Mouse (Mus musculus): ENCODE data around the gene AB124611. TPM values are rescaled to one million over a fixed set of nuclear protein-coding genes. Genes with fewer than 3 reads are reported as not detected.
A peak's percentile ranks its signal among the peaks of the same experiment; 100 is the strongest.
"Not testable (repeated sequence)": the region's sequence is repeated elsewhere in the genome, so short reads cannot be mapped to it uniquely, and the experiment has no call there.

Gene AB124611
- 1 to 10 TPM in 1 of 4 experiments, under 1 TPM in 3; 0.37 to 2.2 (median 0.63) TPM for total RNA-seq (2022)

GRCm38 (mm10) chr9:21525937-21526633 lies at the start of gene AB124611:
TSS of gene AB124611 (plus strand) at chr9:21526176.
- DNase-seq (ENCODE audit: low spot score) = peak; percentile 44

DNA sequence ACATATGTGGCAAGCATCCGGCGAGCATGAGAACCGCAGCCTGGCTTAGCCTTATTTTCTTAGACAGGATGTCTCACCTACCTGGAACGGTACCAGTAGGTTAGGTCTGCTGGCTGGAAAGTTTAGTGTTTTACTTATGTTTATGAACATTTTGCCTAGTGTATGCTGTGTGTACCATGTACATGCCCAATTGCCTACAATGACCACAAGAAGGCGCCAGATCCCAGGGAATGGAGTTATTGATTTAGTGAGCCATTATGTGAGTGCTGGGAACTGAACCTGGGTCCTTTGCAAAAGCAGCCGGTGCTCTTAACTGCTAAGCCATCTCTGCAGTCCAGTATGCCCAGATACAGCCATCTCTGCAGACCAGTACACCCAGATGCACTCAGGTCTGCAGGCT lies 48.3 kb upstream of the AB124611 start:
- no peak for DNase-seq (ENCODE audit: low spot score)

- DNase-seq (ENCODE audit: low spot score) = no peak
Measured at GRCm38 (mm10) chr9:21484065-21484464, 41.9 kb upstream of the AB124611 start.

GRCm38 (mm10) chr9:21488246-21488645 lies 37.7 kb upstream of the AB124611 start:
- not testable (repeated sequence) for DNase-seq (ENCODE audit: low spot score)

DNA sequence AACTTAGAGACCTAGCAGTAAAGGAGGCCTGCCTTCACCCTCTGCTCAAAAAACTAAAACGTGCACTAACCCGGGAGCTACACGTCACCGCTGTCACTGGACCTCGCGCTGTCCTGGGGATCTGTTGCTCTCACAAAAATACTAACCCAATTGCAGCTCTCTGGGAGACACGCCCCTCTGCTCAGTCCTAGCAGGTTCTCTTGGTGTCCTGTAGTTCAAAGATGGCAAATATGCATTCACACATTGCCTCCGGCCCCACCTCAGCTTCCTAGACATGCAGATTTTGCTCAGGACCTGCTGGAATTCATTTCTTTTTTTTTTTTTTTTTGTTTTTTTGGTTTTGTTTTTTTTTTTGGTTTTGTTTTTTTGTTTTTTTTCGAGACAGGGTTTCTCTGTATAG lies 35.3 kb upstream of the AB124611 start:
- no peak for DNase-seq (ENCODE audit: low spot score)

DNA sequence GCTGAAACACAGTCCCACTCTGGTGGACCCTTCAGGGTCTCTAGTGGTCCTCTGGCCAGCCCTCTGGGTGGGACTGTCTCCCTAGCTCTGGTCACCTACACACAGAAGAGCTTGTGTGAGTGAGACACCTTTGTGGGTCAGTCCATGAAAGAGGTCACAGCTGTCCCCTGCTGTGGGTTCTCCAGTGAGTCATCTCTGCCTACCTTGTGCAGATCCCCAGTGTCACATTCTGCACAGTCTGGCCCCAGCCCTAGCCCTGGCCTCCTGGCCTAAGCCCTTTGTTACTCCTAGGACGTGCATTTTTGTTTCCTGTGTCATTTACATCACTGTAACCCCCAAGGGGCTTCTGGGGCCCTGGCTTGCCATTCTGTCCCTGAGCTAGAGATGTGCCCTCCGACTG lies 32.1 kb upstream of the AB124611 start:
- no peak for DNase-seq (ENCODE audit: low spot score)

DNA sequence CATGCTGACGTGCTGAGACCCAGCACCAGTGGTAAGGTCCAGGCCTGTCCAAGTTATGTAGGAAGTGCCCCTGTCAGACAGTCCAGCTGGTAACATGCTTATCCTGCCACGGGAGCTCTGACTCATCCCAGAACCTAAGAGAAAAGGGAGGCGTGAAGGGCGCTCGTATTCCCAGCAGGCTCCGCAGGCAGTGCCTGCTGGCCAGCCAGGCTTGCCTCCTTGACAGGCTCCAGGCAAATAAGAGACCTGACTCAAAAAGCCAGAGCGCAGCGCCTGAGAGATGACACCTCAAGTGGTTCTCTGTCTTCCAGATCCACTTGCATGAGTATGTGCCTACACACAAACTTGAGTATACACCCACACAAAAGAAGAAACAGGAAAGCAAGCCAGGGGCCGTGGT lies 31.2 kb upstream of the AB124611 start:
- no peak for DNase-seq (ENCODE audit: low spot score)

DNA sequence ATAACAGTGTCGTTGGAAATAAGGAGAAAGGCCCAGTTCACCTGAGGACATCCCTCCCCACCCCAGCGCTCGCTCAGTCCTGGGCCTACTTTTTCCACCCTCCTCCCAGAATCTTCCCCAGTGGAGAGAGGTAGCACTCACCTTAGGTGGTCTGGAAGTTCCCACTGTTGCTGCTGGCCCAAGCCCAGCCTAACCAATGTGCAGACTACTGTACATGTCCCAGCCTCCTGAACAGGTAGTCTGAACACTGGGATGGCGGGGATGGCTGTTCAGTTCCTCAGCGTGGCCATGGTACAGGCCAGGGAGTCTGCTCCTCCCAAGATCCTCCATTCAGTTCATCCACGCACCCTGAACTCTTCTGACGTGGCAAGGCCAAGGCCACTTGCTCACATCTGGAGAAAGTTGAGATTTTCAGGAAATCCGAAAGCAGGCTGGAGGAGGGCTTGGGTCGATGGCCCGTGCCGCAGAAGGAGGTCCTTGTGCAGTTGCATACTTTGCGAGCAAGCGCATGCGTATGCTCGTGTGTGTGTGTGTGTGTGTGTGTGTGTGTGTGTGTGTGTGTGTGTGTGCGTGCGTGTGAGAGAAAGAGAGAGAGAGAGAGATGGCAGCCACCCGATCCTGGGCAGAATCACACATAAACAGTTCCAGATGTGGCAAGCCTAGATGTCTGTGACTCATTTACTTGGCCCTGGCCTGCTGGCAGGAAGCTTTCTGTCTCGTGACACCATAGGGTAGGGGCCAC lies 29.5 kb upstream of the AB124611 start:
- no peak for DNase-seq (ENCODE audit: low spot score)

DNA sequence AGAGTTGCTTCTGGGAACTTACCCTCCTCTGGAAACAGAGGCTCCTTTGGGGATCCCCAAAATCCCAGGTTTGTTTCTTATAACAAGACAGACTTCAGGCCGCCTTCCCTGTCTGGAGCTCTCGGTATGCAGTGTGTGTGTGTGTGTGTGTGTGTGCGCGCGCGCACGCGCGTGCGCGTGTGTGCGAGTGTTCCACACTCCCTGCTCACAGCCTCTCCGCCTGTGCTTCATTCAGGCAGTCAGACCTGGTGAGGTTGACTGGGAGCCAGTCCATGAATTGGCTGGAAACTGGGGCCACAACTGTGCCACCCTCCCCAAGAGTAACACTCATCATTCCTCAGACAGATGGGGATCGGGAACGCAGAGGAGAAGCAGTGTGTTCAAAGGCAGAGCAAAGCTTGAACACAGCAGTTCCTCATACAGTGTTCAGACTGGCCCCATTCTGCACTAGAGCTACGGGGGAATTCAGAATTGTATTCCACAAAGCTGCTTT lies 28.9 kb upstream of the AB124611 start:
- DNase-seq (ENCODE audit: low spot score) = no peak

GRCm38 (mm10) chr9:21497664-21498063 lies 28.3 kb upstream of the AB124611 start:
- DNase-seq (ENCODE audit: low spot score) = no peak

DNA sequence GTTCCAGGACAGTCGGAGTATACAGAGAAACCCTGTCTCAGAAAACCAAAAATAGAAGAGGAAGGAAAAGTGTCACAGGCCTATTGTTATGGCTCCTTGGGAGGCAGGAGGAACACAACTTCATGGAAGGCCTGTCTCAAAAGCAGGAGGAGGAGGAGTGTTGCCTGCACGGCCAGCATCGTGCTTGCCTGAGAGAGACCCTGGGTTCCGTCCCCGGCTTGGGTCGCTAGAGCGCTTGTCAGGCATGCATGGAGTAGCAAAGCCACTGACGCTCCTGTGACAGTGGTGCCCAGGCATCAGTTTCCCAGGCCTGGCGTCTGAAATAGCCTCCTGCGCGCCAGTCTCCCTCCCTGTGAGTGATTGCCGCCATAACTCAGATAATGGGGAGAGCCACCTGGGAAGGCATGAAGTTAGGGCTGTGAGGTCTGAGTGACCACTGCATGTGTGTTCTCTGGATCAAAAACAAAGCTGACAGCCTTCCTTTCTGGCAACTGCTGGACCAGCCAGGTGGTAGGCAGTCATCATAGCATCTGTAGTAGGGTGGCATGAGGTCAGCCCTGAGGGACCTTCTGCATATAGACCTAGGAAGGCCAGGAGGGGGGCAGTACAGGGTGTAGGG lies 27.6 kb upstream of the AB124611 start:
- no peak for DNase-seq (ENCODE audit: low spot score)

GRCm38 (mm10) chr9:21503352-21503751 lies 22.6 kb upstream of the AB124611 start:
- no peak for DNase-seq (ENCODE audit: low spot score)

GRCm38 (mm10) chr9:21505767-21506166 lies 20.2 kb upstream of the AB124611 start:
- DNase-seq (ENCODE audit: low spot score) = no peak

- DNase-seq (ENCODE audit: low spot score) = no peak
Measured at GRCm38 (mm10) chr9:21507753-21508430, 18.1 kb upstream of the AB124611 start.

- DNase-seq (ENCODE audit: low spot score) = no peak
Measured at GRCm38 (mm10) chr9:21508871-21509404, 17.0 kb upstream of the AB124611 start.

GRCm38 (mm10) chr9:21509772-21510688 lies 15.9 kb upstream of the AB124611 start, which contains the start of gene Tmed1:
TSS of gene Tmed1 (minus strand) at chr9:21510252.
- DNase-seq (ENCODE audit: low spot score) = peak; percentile 97

GRCm38 (mm10) chr9:21510689-21511015 lies 15.3 kb upstream of the AB124611 start:
- DNase-seq (ENCODE audit: low spot score) = no peak

DNA sequence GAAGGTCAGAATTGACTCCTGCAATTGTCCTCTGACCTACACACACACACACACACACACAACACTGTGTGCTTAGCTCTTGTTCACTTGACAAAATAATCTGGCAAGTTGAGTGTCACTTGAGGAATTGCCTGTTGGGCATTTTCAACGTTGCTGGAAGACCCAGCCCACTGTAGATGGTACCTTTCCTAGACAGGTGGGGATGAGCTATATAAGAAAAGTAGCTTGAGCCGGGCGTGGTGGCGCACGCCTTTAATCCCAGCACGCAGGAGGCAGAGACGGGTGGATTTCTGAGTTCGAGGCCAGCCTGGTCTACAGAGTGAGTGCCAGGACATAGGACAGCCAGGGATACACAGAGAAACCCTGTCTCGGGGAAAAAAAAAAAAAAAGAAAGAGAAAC lies 14.9 kb upstream of the AB124611 start:
- no peak for DNase-seq (ENCODE audit: low spot score)

- no peak for DNase-seq (ENCODE audit: low spot score)
Measured at GRCm38 (mm10) chr9:21513466-21513865, 12.5 kb upstream of the AB124611 start.

DNA sequence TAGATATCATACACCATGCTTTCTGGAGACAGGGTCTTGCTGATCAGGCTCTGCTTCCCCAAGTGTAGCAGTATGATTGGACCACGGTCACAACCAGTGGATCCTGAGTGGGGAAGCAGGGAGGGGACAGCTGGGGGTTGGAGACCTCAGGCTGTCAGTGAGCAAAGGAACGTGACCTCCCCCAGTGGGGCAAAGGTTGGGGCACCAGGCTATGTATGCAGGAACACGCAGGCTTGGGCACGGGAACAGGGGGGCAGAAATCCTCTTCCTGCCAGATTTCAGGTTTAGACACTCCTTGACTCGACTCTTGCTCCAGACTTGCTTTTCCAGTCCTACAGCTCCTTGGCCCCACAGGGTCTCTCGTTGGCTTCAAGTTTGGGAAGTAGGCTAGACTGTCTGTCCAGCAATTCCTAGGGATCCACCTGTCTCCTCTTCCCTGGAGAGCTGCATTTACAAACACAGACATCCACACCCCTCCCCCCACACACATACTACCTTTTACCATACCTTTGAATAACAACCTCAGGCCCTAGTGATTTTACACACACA lies 8.0 kb upstream of the AB124611 start:
- no peak for DNase-seq (ENCODE audit: low spot score)

Data from heart, adult 8-10 months (tissue).